11 mouse cellular contexts compared by ENCODE assay signal in the genomic region with DNA sequence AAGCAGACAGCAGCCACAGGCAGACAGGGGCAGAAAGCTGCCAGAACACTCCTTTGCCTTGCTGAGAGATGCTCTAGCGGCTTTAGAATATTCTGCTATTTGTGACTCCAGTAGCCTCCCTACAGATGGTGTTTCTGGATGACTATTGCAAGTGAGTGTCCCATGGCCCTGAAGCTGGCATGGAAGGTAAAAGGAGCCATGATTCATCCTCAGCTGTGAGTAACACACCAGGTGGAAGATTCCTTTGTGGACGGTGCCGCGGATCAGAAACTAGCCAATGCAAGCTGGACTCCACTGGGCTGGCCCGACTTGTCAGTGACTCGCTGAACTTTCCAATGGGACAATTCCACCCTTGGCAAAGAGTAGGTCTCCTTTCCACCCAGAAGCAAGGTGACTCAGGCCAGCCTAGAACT.
A peak's percentile ranks its signal among the peaks of the same experiment; 100 is the strongest.
DNase-seq lines count a peak whose midpoint lies in the region; ATAC-seq lines count a peak whose summit lies in the region.
"Had no signal": no experiment of that assay in that cellular context is flagged by ENCODE, and none has a peak within 500 bp of the region (broad histone marks: within the 10 kb centered on the region; RNA-seq: fewer than 3 reads in every experiment).

No protein-coding gene starts in this region.

- DNase-seq in heart, adult 11 months: peak; percentile 91
- DNase-seq in left cerebral cortex, adult 11 months (ENCODE audit: low spot score): peak; percentile 37
- DNase-seq in left cerebral cortex, postnatal 4 days: no peak
- DNase-seq in cerebellum, adult 18-20 months: peak; percentile 49 to 57
- DNase-seq in left cerebral cortex, postnatal 36 days (ENCODE audit: low spot score in 2 of 2): peak; percentile 41 to 51
- DNase-seq in lung, postnatal 14 days: no peak
- DNase-seq in spleen, adult 12 weeks (ENCODE audit: low spot score): no peak
- DNase-seq: adrenal gland, postnatal 25 days had no signal

- H3K27ac ChIP-seq in heart, embryonic 11.5 days (ENCODE audit: low read depth, low read length): no peak overlapping the region; the same call in 1 of the 2 replicates
- H3K27ac ChIP-seq: macrophage had no signal

- H3K36me3 ChIP-seq in heart, embryonic 11.5 days (ENCODE audit: control insufficient read depth, insufficient read depth, low read length): no peaks in the 10 kb centered on the region
- H3K36me3 ChIP-seq: limb, embryonic 12.5 days had no signal

- H3K27me3 ChIP-seq in heart, embryonic 11.5 days (ENCODE audit: control insufficient read depth, insufficient read depth, low read length): no peaks in the 10 kb centered on the region
- H3K27me3 ChIP-seq: limb, embryonic 12.5 days had no signal

- H3K4me2 ChIP-seq in heart, embryonic 11.5 days: no peak overlapping the region
- H3K4me2 ChIP-seq: limb, embryonic 12.5 days had no signal

- H3K4me3 ChIP-seq in heart, embryonic 11.5 days (ENCODE audit: low read depth, low read length): no peak overlapping the region
- H3K4me3 ChIP-seq: limb, embryonic 12.5 days had no signal

- WGBS in heart, embryonic 11.5 days (ENCODE audit: insufficient replicate concordance): 78% methylated on average over 6 of the region's 6 CpGs

- ATAC-seq in heart, embryonic 11.5 days (replicated peaks; ENCODE audit: insufficient number of reproducible peaks, low FRiP score, low TSS enrichment): no peak

- intact Hi-C loops in left cerebral cortex, postnatal 4 days (cut with DNase I): no loop called here
- intact Hi-C loops in left cerebral cortex, postnatal 36 days (cut with DNase I): no loop called here

- H3K4me1 ChIP-seq in heart, embryonic 11.5 days (ENCODE audit: control insufficient read depth, insufficient read depth, low read length): no peaks in the 10 kb centered on the region; the same call in 1 of the 2 replicates

- no peak overlapping the region for H3K9ac ChIP-seq in heart, embryonic 11.5 days (ENCODE audit: low read depth, low read length)
- H3K9ac ChIP-seq: limb, embryonic 12.5 days had no signal

- peaks cover 3% of the 10 kb centered on the region; the same call in 1 of the 2 replicates for H3K9me3 ChIP-seq in heart, embryonic 11.5 days (replicated peaks; ENCODE audit: control insufficient read depth, low read length)
- H3K9me3 ChIP-seq: limb, embryonic 12.5 days had no signal

Comparison
In these comparisons a context has a peak if more than half of its experiments do, and no peak if none do; other contexts are left out.
1. DNase-seq: peak in heart, adult 11 months (single experiment), left cerebral cortex, adult 11 months (single experiment), cerebellum, adult 18-20 months (2 of 2) and left cerebral cortex, postnatal 36 days (2 of 2); none in left cerebral cortex, postnatal 4 days (single experiment), lung, postnatal 14 days (single experiment) and spleen, adult 12 weeks (single experiment).